Mouse (Mus musculus) olfactory bulb, adult 2 months (tissue): ENCODE measurements around the gene Armc2.

Source experiments
- CTCF ChIP-seq: fragments of 200-500 bp; IDR thresholded peaks from 2 replicates; pipeline ENCODE4 v1.5.1; 2012; ENCODE audit warnings: low read depth, mild to moderate bottlenecking, low read length, moderate library complexity; ENCODE audit not compliant: insufficient read depth
- POLR2A ChIP-seq: fragments of 200-500 bp; IDR thresholded peaks from 2 replicates; pipeline ENCODE4 v1.6.1; 2012; ENCODE audit warnings: mild to moderate bottlenecking, low read depth, low read length, moderate library complexity; ENCODE audit not compliant: insufficient read depth

GRCm38 (mm10) chr10:42014086-42014485 lies 4.2 kb downstream of the Armc2 start:
- TF ChIP-seq CTCF (no peak), POLR2A (no peak)
